8 mouse cellular contexts compared by ENCODE assay signal in the genomic region with DNA sequence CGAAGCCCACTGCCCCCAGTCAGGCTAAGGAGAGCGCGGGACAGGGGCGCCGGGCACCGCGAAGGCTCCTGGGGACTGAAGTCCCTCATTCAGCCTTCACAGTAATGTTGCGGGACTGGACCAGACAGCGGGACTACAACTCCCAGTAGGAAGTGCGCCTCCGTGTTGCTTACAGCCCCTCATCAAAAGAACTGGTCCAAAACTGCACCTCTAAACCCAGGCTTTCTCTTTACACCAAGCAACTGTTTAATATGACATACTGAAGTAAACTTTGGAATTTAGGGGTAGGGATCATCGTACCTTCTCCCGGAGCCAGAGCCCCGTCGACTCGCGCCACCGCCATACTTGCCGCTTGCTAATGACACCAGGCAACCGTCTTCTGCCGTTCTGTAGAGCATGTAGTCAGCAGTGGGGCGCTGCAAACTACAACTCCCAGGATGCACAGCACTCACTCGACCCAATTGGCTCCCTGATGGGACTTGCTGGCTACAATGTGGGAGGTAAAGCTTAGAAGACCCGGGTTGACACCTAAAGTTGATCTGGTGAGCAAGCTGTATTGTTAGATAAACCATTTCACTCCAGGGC. TPM values are rescaled to one million over a fixed set of nuclear protein-coding genes. Genes with fewer than 3 reads are reported as not detected.
DNase-seq lines count a peak whose midpoint lies in the region; ATAC-seq lines count a peak whose summit lies in the region.

A gene (minus strand): TSS at position 403 of the 585 bp plus-strand sequence.

- 0 out of 2 replicates have a peak, but pooled peaks cover 9% of the 10 kb centered on the region for H3K4me1 ChIP-seq in hindbrain, embryonic 13.5 days (replicated peaks)

- H3K9ac ChIP-seq in hindbrain, embryonic 13.5 days, result peak within 1 kb of the TSS; percentile 77

- under 1% methylated on average over 24 of the region's 24 CpGs for WGBS in hindbrain, embryonic 13.5 days

- peak; percentile 87 for DNase-seq in NIH3T3 (ENCODE audit: low read depth)
- peak; percentile 91 to 94 for DNase-seq in cerebellum, postnatal 10 days
- DNase-seq in frontal cortex, postnatal 10 days (ENCODE audit: low spot score in 2 of 2), result peak; percentile 88 to 89
- peak; percentile 76 to 84 for DNase-seq in layer of hippocampus, postnatal 25 days (ENCODE audit: extremely low spot score in 1 of 2, low spot score in 1 of 2)
- peak; percentile 95 for DNase-seq in lung, postnatal 25 days (ENCODE audit: low spot score)
- peak; percentile 93 for DNase-seq in retina, embryonic 14.5 days (ENCODE audit: low spot score)
- DNase-seq in thymus, postnatal 4 days, result peak; percentile 89

- H3K36me3 ChIP-seq in hindbrain, embryonic 13.5 days, result no peaks in the 10 kb centered on the region

- no peaks in the 10 kb centered on the region for H3K27me3 ChIP-seq in hindbrain, embryonic 13.5 days

- no peaks in the 10 kb centered on the region for H3K9me3 ChIP-seq in hindbrain, embryonic 13.5 days

- peak within 1 kb of the TSS; percentile 80 for H3K27ac ChIP-seq in hindbrain, embryonic 13.5 days

- peak within 1 kb of the TSS; percentile 70 for H3K4me3 ChIP-seq in hindbrain, embryonic 13.5 days

- H3K4me2 ChIP-seq in hindbrain, embryonic 13.5 days, result peak within 1 kb of the TSS; percentile 70

- peak; percentile 100 for ATAC-seq in hindbrain, embryonic 13.5 days (ENCODE audit: low FRiP score)

RNA-seq across cellular contexts. Expression of the gene that starts here (rescaled TPM):
- 16.9 and 17.3 TPM in 2 replicates for polyA plus RNA-seq in hindbrain, embryonic 13.5 days (2015; fragmentation: Nextera tagmentation; extraction: Ambion mirVana)
- 10 to 100 TPM; 13.4 to 14.2 TPM for total RNA-seq in layer of hippocampus, postnatal 25 days (2021)

Comparison
In these comparisons a context has a peak if more than half of its experiments do, and no peak if none do; other contexts are left out.
1. Peak in every context shown above with its lines: DNase-seq, ATAC-seq, H3K4me3 ChIP-seq and H3K27ac ChIP-seq.